Mouse (Mus musculus): Measurements from ENCODE around the gene Hint2. TPM values are rescaled to one million over a fixed set of nuclear protein-coding genes. Genes with fewer than 3 reads are reported as not detected.
A peak's percentile ranks its signal among the peaks of the same experiment; 100 is the strongest.

Gene Hint2
- polyA plus RNA-seq, 1 experiment from 2014 or later = 263 TPM

DNA sequence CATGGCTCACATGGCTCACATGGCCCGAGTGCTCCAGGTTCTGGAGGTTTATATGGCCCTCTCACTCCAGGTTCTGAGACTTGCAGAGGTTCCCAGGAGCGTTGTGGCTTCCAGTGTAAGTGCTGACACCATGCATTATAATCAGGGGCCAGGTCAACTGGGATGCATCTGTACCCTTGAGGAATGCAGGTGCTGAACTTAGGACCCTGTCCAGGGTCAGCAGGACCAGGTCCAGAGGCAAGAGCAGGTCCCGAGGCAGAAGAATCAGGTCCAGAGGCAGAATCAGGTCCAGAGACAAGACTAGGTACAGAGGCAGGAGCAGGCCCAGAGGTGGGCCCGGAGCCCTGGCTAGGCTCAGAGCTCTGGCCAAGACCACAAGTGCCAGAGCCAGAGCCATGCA is 3.5 kb downstream of the Hint2 start:
- ATAC-seq (replicated peaks; ENCODE audit: low FRiP score, low read depth) (no peak), DNase-seq (ENCODE audit: low spot score) (no peak)
- no peak for TF ChIP-seq CTCF (IDR thresholded peaks at IDR 0.05; ENCODE audit: low read depth)
- Histone ChIP-seq H3K9ac (ENCODE audit: low read depth, low read length) (no peak overlapping the region), H3K27me3 (ENCODE audit: insufficient read depth, low read length) (no peaks in the 10 kb centered on the region), H3K9me3 (replicated peaks; ENCODE audit: low read length) (no peaks in the 10 kb centered on the region), H3K36me3 (ENCODE audit: insufficient read depth, low read length) (no peaks in the 10 kb centered on the region; the same call in 1 of the 2 replicates), H3K4me3 (replicated peaks; ENCODE audit: low read depth, low read length) (no peak overlapping the region), H3K27ac (no peak overlapping the region), H3K4me2 (ENCODE audit: low read length) (no peak overlapping the region), H3K4me1 (replicated peaks; ENCODE audit: insufficient read depth, low read length) (no peaks in the 10 kb centered on the region)
- WGBS = 91% methylated on average over 4 of the region's 4 CpGs

DNA sequence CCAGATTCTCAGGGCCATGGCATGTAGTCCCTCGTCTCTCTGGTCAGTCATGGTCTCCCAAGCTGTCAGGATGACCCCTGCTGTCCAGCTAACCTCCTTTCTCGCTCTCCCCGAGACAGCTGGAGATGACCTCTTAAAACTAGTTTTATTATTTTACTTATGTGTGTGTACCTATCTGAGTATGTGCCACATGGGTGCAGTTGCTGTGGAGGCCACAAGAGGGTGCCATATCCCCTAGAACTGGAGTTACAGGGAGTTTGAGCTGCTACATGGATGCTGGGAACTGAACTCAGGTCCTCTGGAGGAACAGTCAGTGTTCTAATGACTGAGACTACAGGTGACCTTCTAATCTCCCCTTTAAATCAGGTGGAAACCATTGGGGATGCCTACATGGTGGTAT is 6.5 kb downstream of the Hint2 start:
- peak; percentile 44; the same call in 1 of the 2 replicates for TF ChIP-seq CTCF (IDR thresholded peaks at IDR 0.05; ENCODE audit: low read depth)
- ATAC-seq (replicated peaks; ENCODE audit: low FRiP score, low read depth) = no peak
- H3K9me3 ChIP-seq (replicated peaks; ENCODE audit: low read length) = no peaks in the 10 kb centered on the region
- DNase-seq (ENCODE audit: low spot score) = no peak
- no peaks in the 10 kb centered on the region for H3K4me1 ChIP-seq (replicated peaks; ENCODE audit: insufficient read depth, low read length)
- H3K36me3 ChIP-seq (ENCODE audit: insufficient read depth, low read length) = peaks cover 4% of the 10 kb centered on the region; the same call in 1 of the 2 replicates
- H3K27me3 ChIP-seq (ENCODE audit: insufficient read depth, low read length) = no peaks in the 10 kb centered on the region
- no peak overlapping the region for H3K4me2 ChIP-seq (ENCODE audit: low read length)
- no peak overlapping the region for H3K4me3 ChIP-seq (replicated peaks; ENCODE audit: low read depth, low read length)
- no peak overlapping the region for H3K9ac ChIP-seq (ENCODE audit: low read depth, low read length)
- no peak overlapping the region for H3K27ac ChIP-seq
- 96% methylated on average over 3 of the region's 3 CpGs for WGBS

GRCm38 (mm10) chr4:43640491-43640890 is 15.8 kb downstream of the Hint2 start:
- no peak for TF ChIP-seq CTCF (IDR thresholded peaks at IDR 0.05; ENCODE audit: low read depth)
- Histone ChIP-seq H3K27ac (no peak overlapping the region), H3K4me3 (replicated peaks; ENCODE audit: low read depth, low read length) (no peak overlapping the region), H3K4me1 (replicated peaks; ENCODE audit: insufficient read depth, low read length) (no peaks in the 10 kb centered on the region), H3K4me2 (ENCODE audit: low read length) (no peak overlapping the region), H3K9ac (ENCODE audit: low read depth, low read length) (no peak overlapping the region), H3K27me3 (ENCODE audit: insufficient read depth, low read length) (no peaks in the 10 kb centered on the region), H3K9me3 (replicated peaks; ENCODE audit: low read length) (no peaks in the 10 kb centered on the region), H3K36me3 (ENCODE audit: insufficient read depth, low read length) (no peaks in the 10 kb centered on the region)
- WGBS = 84% methylated on average over 6 of the region's 6 CpGs
- ATAC-seq (replicated peaks; ENCODE audit: low FRiP score, low read depth) (no peak), DNase-seq (ENCODE audit: low spot score) (no peak)

DNA sequence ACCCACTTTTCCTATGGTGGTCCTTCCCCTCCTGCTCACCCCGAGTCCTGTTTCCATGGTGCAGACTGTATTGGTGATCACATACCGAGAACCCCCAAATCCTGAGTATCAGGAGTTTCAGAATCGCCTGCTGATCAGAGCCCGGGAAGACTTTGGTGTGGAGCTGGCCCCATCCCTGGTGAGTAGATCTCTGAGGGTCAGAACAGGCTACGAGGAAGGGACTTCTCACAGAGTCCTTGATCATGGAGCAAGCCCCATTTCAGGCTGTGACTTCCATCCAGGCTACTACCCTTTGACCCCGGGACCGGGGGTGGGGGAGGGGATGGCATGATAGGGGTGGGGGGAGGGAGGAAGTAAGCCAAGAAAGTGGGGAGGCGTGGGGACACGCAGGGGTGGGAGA is 16.2 kb downstream of the Hint2 start:
- TF ChIP-seq CTCF (IDR thresholded peaks at IDR 0.05; ENCODE audit: low read depth) = no peak
- 76% methylated on average over 9 of the region's 9 CpGs for WGBS
- Histone ChIP-seq H3K9ac (ENCODE audit: low read depth, low read length) (no peak overlapping the region), H3K4me2 (ENCODE audit: low read length) (no peak overlapping the region), H3K27me3 (ENCODE audit: insufficient read depth, low read length) (no peaks in the 10 kb centered on the region), H3K4me3 (replicated peaks; ENCODE audit: low read depth, low read length) (no peak overlapping the region), H3K27ac (no peak overlapping the region), H3K36me3 (ENCODE audit: insufficient read depth, low read length) (no peaks in the 10 kb centered on the region), H3K4me1 (replicated peaks; ENCODE audit: insufficient read depth, low read length) (no peaks in the 10 kb centered on the region), H3K9me3 (replicated peaks; ENCODE audit: low read length) (no peaks in the 10 kb centered on the region)
- no peak for ATAC-seq (replicated peaks; ENCODE audit: low FRiP score, low read depth)
- DNase-seq (ENCODE audit: low spot score) = no peak

DNA sequence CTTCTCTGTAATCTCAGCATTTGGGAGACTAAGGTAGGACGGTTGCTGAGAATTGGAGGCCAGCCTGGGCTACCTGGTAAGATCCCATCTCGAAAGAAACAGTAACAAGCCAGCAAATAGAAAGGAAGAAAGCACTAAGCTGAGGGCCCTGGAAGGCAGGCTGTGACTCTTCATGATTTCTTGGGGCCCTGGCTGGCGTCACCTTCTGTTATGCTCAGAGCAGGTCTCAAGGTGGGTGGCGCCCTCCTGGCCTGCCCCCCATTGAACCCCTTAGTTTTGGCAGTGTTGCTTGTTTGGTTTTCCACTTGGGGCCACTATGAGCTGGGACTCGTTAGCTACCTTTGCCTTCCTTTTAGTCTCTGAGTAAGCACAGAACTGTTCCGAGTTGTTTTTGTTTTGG is 19.5 kb downstream of the Hint2 start:
- ATAC-seq (replicated peaks; ENCODE audit: low FRiP score, low read depth) (no peak), DNase-seq (ENCODE audit: low spot score) (no peak)
- Histone ChIP-seq H3K4me3 (replicated peaks; ENCODE audit: low read depth, low read length) (no peak overlapping the region), H3K27me3 (ENCODE audit: insufficient read depth, low read length) (no peaks in the 10 kb centered on the region), H3K27ac (no peak overlapping the region), H3K4me1 (replicated peaks; ENCODE audit: insufficient read depth, low read length) (0 out of 2 replicates have a peak, but pooled peaks cover 8% of the 10 kb centered on the region), H3K4me2 (ENCODE audit: low read length) (no peak overlapping the region), H3K9ac (ENCODE audit: low read depth, low read length) (no peak overlapping the region), H3K36me3 (ENCODE audit: insufficient read depth, low read length) (no peaks in the 10 kb centered on the region), H3K9me3 (replicated peaks; ENCODE audit: low read length) (no peaks in the 10 kb centered on the region)
- WGBS = 83% methylated on average over 6 of the region's 6 CpGs
- TF ChIP-seq CTCF (IDR thresholded peaks at IDR 0.05; ENCODE audit: low read depth) = no peak

DNA sequence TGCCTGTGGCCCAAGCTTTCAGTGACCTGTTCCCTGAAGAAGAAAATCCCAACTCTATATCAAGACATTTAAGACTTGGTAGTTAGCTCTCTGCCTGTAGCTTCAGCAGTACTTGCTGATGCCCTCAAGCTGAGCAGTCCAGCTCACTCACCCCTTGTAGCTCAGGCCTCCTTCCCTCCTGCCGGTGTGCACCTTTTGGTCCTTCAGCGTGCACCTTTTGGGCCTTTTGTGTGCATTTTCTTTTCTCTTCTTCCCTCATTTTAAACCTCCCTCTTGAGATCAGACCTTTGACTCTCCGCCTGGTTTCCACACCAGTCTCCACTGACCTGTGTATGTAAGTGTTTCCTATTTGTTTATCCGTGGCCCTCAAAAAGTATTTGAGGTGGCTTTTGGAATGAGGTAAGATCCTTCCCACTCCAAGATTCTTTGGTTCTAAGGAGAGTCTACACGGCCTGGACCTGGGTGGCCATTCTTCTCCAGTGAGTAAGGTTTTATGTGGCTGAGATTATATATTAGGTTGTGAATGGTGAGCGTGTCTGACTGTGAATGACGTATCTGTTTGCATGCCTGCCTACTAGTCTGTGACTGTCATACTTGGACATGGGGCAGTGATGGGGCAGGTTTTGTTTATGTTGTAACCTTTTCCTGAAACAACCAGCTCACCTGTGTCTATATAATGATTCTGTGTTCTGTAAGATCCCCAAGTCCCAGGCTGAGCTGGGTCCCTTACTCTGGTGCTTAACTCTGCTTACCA is 21.5 kb downstream of the Hint2 start:
- Histone ChIP-seq H3K36me3 (ENCODE audit: insufficient read depth, low read length) (no peaks in the 10 kb centered on the region), H3K4me2 (ENCODE audit: low read length) (no peak overlapping the region), H3K9ac (ENCODE audit: low read depth, low read length) (no peak overlapping the region), H3K4me3 (replicated peaks; ENCODE audit: low read depth, low read length) (no peak overlapping the region), H3K27me3 (ENCODE audit: insufficient read depth, low read length) (no peaks in the 10 kb centered on the region), H3K4me1 (replicated peaks; ENCODE audit: insufficient read depth, low read length) (peaks cover 13% of the 10 kb centered on the region; the same call in 1 of the 2 replicates), H3K27ac (no peak overlapping the region), H3K9me3 (replicated peaks; ENCODE audit: low read length) (no peaks in the 10 kb centered on the region)
- 78% methylated on average over 7 of the region's 7 CpGs for WGBS
- TF ChIP-seq CTCF (IDR thresholded peaks at IDR 0.05; ENCODE audit: low read depth) = no peak
- no peak for DNase-seq (ENCODE audit: low spot score)
- ATAC-seq (replicated peaks; ENCODE audit: low FRiP score, low read depth) = no peak
